Mouse (Mus musculus): Measurements from ENCODE around the gene Tfrc.

- no peak for TF ChIP-seq CTCF (IDR thresholded peaks at IDR 0.05; ENCODE audit: borderline replicate concordance, insufficient read depth, low read length)
- TF ChIP-seq POLR2A (IDR thresholded peaks at IDR 0.05; ENCODE audit: low read depth, low read length), result no peak
These were observed 20.2 kb upstream of the Tfrc start for GRCm38 (mm10) chr16:32588568-32588967.
